Mouse (Mus musculus) liver, embryonic 15.5 days (tissue): ENCODE results near the gene Arhgdia. TPM values are rescaled to one million over a fixed set of nuclear protein-coding genes. Genes with fewer than 3 reads are reported as not detected.

Experiments used
- ATAC-seq: fragments of 200-750 bp; cut with Nextera tagmentation; 2 replicates; pipeline ENCODE4 v1.8.0; 2017; ENCODE audit warnings: moderate number of reproducible peaks, mild to moderate bottlenecking, moderate library complexity; ENCODE audit not compliant: insufficient read depth
- H3K27ac ChIP-seq: fragments of 300-500 bp; sonication (generic); replicated peaks from 2 replicates; pipeline ENCODE4 v1.5.1; 2015; ENCODE audit warnings: mild to moderate bottlenecking, inconsistent platforms
- H3K27me3 ChIP-seq: fragments of 300-500 bp; sonication (generic); 2 replicates; pipeline ENCODE4 v1.6.1; 2015; ENCODE audit warnings: mild to moderate bottlenecking, inconsistent platforms
- H3K36me3 ChIP-seq: fragments of 300-500 bp; sonication (generic); replicated peaks from 2 replicates; pipeline ENCODE4 v1.6.1; 2015; ENCODE audit warnings: moderate library complexity, mild to moderate bottlenecking, inconsistent platforms
- H3K4me1 ChIP-seq: fragments of 300-500 bp; sonication (generic); replicated peaks from 2 replicates; pipeline ENCODE4 v1.6.1; 2015; ENCODE audit warnings: inconsistent platforms
- H3K4me2 ChIP-seq: fragments of 300-500 bp; sonication (generic); 2 replicates; pipeline ENCODE4 v1.6.1; 2015; ENCODE audit warnings: moderate library complexity, mild to moderate bottlenecking, inconsistent platforms
- H3K4me3 ChIP-seq: fragments of 300-500 bp; sonication (generic); replicated peaks from 2 replicates; pipeline ENCODE4 v1.5.1; 2015; ENCODE audit warnings: mild to moderate bottlenecking, inconsistent platforms
- H3K9ac ChIP-seq: fragments of 300-500 bp; sonication (generic); 2 replicates; pipeline ENCODE4 v1.6.1; 2015; ENCODE audit warnings: moderate library complexity, mild to moderate bottlenecking, inconsistent platforms
- H3K9me3 ChIP-seq: fragments of 300-500 bp; sonication (generic); replicated peaks from 2 replicates; pipeline ENCODE4 v1.6.1; 2016; ENCODE audit warnings: inconsistent platforms
- WGBS: fragments of 180-500 bp; shearing (Covaris S2); methylation state at CpG from one replicate; pipeline ENCODE4 v1.1.7; 2015; ENCODE audit warnings: mixed read lengths; ENCODE audit not compliant: insufficient replicate concordance; 5-methylcytosine and 5-hydroxymethylcytosine counted together
- microRNA-seq: library from miRNA; unstranded; fragments of <30 nt; microRNA quantifications from one replicate; pipeline ENCODE4, GENCODE M21; 2016
- polyA plus RNA-seq: library from polyadenylated mRNA; unstranded; fragments of >200 nt; fragmentation: Nextera tagmentation; extraction: Ambion mirVana; gene quantifications from 2 replicates; pipeline ENCODE4 v1.2.1, GENCODE M21; 2015

Arhgdia gene
- polyA plus RNA-seq, 1 experiment from 2014 or later, result 222 TPM

DNA sequence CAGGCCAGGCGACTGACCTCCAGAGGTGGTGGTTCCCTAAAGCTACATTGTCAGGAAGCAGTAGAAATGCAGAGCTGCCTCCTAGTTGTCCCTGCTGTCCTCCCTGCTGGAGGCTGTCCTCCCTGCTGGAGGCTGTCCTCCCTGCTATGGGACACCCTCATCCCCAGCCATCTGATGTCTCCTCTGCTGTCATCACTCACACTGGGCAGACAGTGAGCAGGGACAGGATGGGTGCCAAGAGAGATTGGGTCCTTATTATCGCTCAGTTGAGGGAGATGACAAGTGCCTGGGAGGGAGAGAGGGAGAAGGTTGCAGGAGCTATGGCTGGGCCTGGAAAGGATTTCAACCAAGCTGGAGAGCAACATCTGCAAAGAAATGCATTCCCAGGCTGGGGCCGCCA is 46.3 kb downstream of the Arhgdia start:
- Histone ChIP-seq H3K4me1 (peaks cover 27% of the 10 kb centered on the region), H3K4me2 (no peak overlapping the region), H3K36me3 (no peaks in the 10 kb centered on the region), H3K27me3 (peaks cover 51% of the 10 kb centered on the region), H3K4me3 (no peak overlapping the region), H3K9ac (no peak overlapping the region), H3K27ac (no peak overlapping the region), H3K9me3 (no peaks in the 10 kb centered on the region)
- WGBS, result 49% methylated on average over 3 of the region's 3 CpGs
- ATAC-seq, result no peak

- Histone ChIP-seq H3K9ac (no peak overlapping the region), H3K4me2 (no peak overlapping the region), H3K4me1 (peaks cover 19% of the 10 kb centered on the region), H3K27ac (no peak overlapping the region), H3K36me3 (no peaks in the 10 kb centered on the region), H3K27me3 (peaks cover 62% of the 10 kb centered on the region), H3K4me3 (no peak overlapping the region), H3K9me3 (no peaks in the 10 kb centered on the region)
- WGBS, result 65% methylated on average over 8 of the region's 8 CpGs
- ATAC-seq, result no peak
These were observed 47.3 kb downstream of the Arhgdia start for GRCm38 (mm10) chr11:120534093-120534492.

GRCm38 (mm10) chr11:120531646-120532045 is 49.8 kb downstream of the Arhgdia start:
- no peak for ATAC-seq
- no peaks in the 10 kb centered on the region for H3K36me3 ChIP-seq
- peaks cover 28% of the 10 kb centered on the region for H3K4me1 ChIP-seq
- no peaks in the 10 kb centered on the region for H3K9me3 ChIP-seq
- H3K4me2 ChIP-seq, result peak overlapping the region; percentile 59
- no peak overlapping the region for H3K27ac ChIP-seq
- H3K27me3 ChIP-seq, result peaks cover 80% of the 10 kb centered on the region
- peak overlapping the region; percentile 50 for H3K4me3 ChIP-seq
- 24% methylated on average over 9 of the region's 9 CpGs for WGBS
- no peak overlapping the region for H3K9ac ChIP-seq

GRCm38 (mm10) chr11:120530085-120530964 is 51.1 kb downstream of the Arhgdia start, which contains the start of gene Gcgr:
Gcgr (plus strand) TSS chr11:120530699.
- Histone ChIP-seq H3K27me3 (peaks cover 80% of the 10 kb centered on the region), H3K4me1 (peaks cover 28% of the 10 kb centered on the region), H3K9ac (peak within 1 kb of the TSS; percentile 39), H3K27ac (peak within 1 kb of the TSS; percentile 74), H3K36me3 (no peaks in the 10 kb centered on the region), H3K9me3 (no peaks in the 10 kb centered on the region), H3K4me3 (peak within 1 kb of the TSS; percentile 50), H3K4me2 (peak within 1 kb of the TSS; percentile 59)
- 10% methylated on average over 62 of the region's 62 CpGs for WGBS
- ATAC-seq, result 0 out of 2 replicates have a peak, but pooled peaks have one; percentile 7

DNA sequence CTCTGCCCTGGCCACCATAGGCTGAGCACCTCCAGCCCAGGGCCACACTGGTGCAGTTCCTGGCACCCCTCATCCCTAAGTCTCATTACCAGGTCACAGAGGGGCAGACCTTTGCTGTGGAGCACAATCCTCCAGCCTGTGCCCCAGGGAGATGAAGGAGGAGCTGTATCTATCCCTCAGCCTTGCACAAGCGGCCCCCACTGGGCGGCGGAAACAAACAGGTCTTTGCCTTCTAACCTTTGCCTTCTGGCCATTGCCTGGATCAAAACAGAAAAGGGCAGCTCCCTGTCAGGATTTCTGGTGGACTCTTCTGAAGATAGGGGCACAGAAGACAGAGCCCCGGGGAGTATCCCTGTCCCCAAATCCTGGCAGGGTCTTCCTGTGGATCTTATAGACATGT is 52.5 kb downstream of the Arhgdia start:
- H3K4me2 ChIP-seq, result no peak overlapping the region; the same call in 1 of the 2 replicates

More for the DNA sequence above, 52.5 kb downstream of the Arhgdia start:
- Histone ChIP-seq H3K4me1 (peaks cover 28% of the 10 kb centered on the region), H3K36me3 (no peaks in the 10 kb centered on the region), H3K4me3 (no peak overlapping the region), H3K9me3 (no peaks in the 10 kb centered on the region), H3K27ac (peak overlapping the region; percentile 74), H3K27me3 (peaks cover 66% of the 10 kb centered on the region), H3K9ac (no peak overlapping the region)
- WGBS, result 71% methylated on average over 4 of the region's 4 CpGs
- ATAC-seq, result 0 out of 2 replicates have a peak, but pooled peaks have one; percentile 44

Small RNAs within 50 kb of the gene (microRNA-seq; reads per million reads assigned to microRNA genes)
- 3.6 reads per million, percentile 9 among the genes with 10 or more reads in this experiment for gene Mir6936

Other genes with a start within 250 kb of the Arhgdia start
- gene Actg1, start 233.1 kb downstream of the Arhgdia start, polyA plus RNA-seq, result 559 and 587 TPM in 2 replicates
- gene Fscn2, start 220.1 kb downstream of the Arhgdia start, polyA plus RNA-seq, result not detected in 2 replicates
- 6.2 and 7.2 TPM in 2 replicates for gene Faap100, start 202.9 kb downstream of the Arhgdia start, polyA plus RNA-seq
- 20.6 and 24.3 TPM in 2 replicates for gene Nploc4, start 143.9 kb downstream of the Arhgdia start, polyA plus RNA-seq
- not detected in 2 replicates for gene Tspan10, start 139.0 kb downstream of the Arhgdia start, polyA plus RNA-seq
- gene Pde6g, start 128.1 kb downstream of the Arhgdia start, polyA plus RNA-seq, result 0.17 TPM in 1 of 2 replicates, not detected in the other
- 6.8 and 7.1 TPM in 2 replicates for gene Oxld1, start 123.6 kb downstream of the Arhgdia start, polyA plus RNA-seq
- 13.0 and 14.2 TPM in 2 replicates for gene Ccdc137, start 123.5 kb downstream of the Arhgdia start, polyA plus RNA-seq
- 13.7 and 14.0 TPM in 2 replicates for gene Arl16, start 114.0 kb downstream of the Arhgdia start, polyA plus RNA-seq
- 89.5 and 90.2 TPM in 2 replicates for gene Mrpl12, start 97.0 kb downstream of the Arhgdia start, polyA plus RNA-seq
- 42.8 and 46.5 TPM in 2 replicates for gene Slc25a10, start 89.8 kb downstream of the Arhgdia start, polyA plus RNA-seq
- 16.9 and 20.5 TPM in 2 replicates for gene Gcgr, start 50.9 kb downstream of the Arhgdia start, polyA plus RNA-seq
- 41.8 and 47.6 TPM in 2 replicates for gene Mcrip1, start 31.9 kb downstream of the Arhgdia start, polyA plus RNA-seq
- gene Ppp1r27, start 30.5 kb downstream of the Arhgdia start, polyA plus RNA-seq, result 0.36 and 0.38 TPM in 2 replicates
- 635 and 803 TPM in 2 replicates for gene P4hb, start 8.4 kb downstream of the Arhgdia start, polyA plus RNA-seq
- gene Alyref, start 16.7 kb upstream of the Arhgdia start, polyA plus RNA-seq, result 253 and 277 TPM in 2 replicates
- 76.2 and 79.0 TPM in 2 replicates for gene Anapc11, start 16.8 kb upstream of the Arhgdia start, polyA plus RNA-seq
- 14.7 and 15.8 TPM in 2 replicates for gene Npb, start 26.9 kb upstream of the Arhgdia start, polyA plus RNA-seq
- 138 and 165 TPM in 2 replicates for gene Pcyt2, start 36.3 kb upstream of the Arhgdia start, polyA plus RNA-seq
- gene Sirt7, start 43.6 kb upstream of the Arhgdia start, polyA plus RNA-seq, result 32.3 and 36.9 TPM in 2 replicates
- gene Mafg, start 52.0 kb upstream of the Arhgdia start, polyA plus RNA-seq, result 37.6 and 42.3 TPM in 2 replicates
- 5.1 and 5.7 TPM in 2 replicates for gene Pycr1, start 62.1 kb upstream of the Arhgdia start, polyA plus RNA-seq
- 0.29 and 1.0 TPM in 2 replicates for gene Myadml2, start 66.5 kb upstream of the Arhgdia start, polyA plus RNA-seq
- gene Notum, start 79.6 kb upstream of the Arhgdia start, polyA plus RNA-seq, result 0.33 and 0.40 TPM in 2 replicates
- 45.1 and 47.9 TPM in 2 replicates for gene Aspscr1, start 91.3 kb upstream of the Arhgdia start, polyA plus RNA-seq
- 80.9 and 88.4 TPM in 2 replicates for gene Cenpx, start 132.1 kb upstream of the Arhgdia start, polyA plus RNA-seq
- gene Lrrc45, start 132.3 kb upstream of the Arhgdia start, polyA plus RNA-seq, result 9.7 and 11.5 TPM in 2 replicates
- 0.96 and 1.5 TPM in 2 replicates for gene Rac3, start 139.8 kb upstream of the Arhgdia start, polyA plus RNA-seq
- 20.2 and 24.6 TPM in 2 replicates for gene Dcxr, start 145.7 kb upstream of the Arhgdia start, polyA plus RNA-seq
- 0.37 TPM in 1 of 2 replicates, not detected in the other for gene Cbr2, start 150.5 kb upstream of the Arhgdia start, polyA plus RNA-seq
- gene Hmga1b, start 181.2 kb upstream of the Arhgdia start, polyA plus RNA-seq, result 0.94 and 2.6 TPM in 2 replicates
- 11.5 and 12.0 TPM in 2 replicates for gene Rfng, start 202.6 kb upstream of the Arhgdia start, polyA plus RNA-seq
- 72.0 and 77.3 TPM in 2 replicates for gene Gps1, start 202.6 kb upstream of the Arhgdia start, polyA plus RNA-seq
- gene Dus1l, start 214.8 kb upstream of the Arhgdia start, polyA plus RNA-seq, result 58.3 and 61.3 TPM in 2 replicates
- 20.1 and 24.9 TPM in 2 replicates for gene Fasn, start 242.9 kb upstream of the Arhgdia start, polyA plus RNA-seq